In the genomic region with DNA sequence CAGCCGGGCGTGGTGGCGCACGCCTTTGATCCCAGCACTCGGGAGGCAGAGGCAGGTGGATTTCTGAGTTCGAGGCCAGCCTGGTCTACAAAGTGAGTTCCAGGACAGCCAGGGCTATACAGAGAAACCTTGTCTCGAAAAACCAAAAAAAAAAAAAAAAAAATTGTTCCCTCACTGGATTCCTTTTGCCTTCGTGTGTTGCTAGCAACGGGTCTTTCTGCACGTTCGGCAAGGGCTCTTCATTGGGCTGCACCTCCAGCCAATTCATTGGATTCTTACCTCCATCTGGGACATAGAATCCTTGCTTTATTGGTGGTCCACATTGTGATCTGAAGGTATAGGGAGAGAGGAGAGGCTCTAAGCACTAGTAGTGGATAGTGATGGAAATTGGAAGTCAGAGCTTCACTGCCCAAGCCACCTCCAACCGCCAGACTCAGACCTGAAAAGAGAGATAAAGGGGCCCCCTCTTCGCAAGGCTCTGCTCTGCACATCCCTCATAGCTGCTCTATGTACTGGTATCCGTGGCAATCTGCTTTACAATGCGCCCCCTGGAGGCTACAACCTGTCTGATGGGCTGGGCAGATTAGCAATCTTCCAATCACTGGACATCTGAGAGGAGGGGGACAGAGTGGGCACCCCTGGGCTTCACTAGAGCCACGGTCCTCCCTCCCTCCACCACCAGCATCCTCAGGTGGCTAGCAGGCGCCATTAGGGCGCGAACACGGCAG, we compare ENCODE assay signal across 9 mouse cellular contexts. TPM values are rescaled to one million over a fixed set of nuclear protein-coding genes. Genes with fewer than 3 reads are reported as not detected.
DNase-seq lines count a peak whose midpoint lies in the region; ATAC-seq and TF ChIP-seq lines count a peak whose summit lies in the region.
"Had no signal": no experiment of that assay in that cellular context is flagged by ENCODE, and none has a peak within 500 bp of the region (broad histone marks: within the 10 kb centered on the region; RNA-seq: fewer than 3 reads in every experiment).

No protein-coding gene starts in this region.

- intact Hi-C loops in gastrocnemius, postnatal 14 days (cut with DNase I; ENCODE audit: low total_unique reads) = no loop called here

- no peak overlapping the region for H3K4me3 ChIP-seq in ES-E14 (ENCODE audit: insufficient read depth in 1 of 2, low read depth in 1 of 2, low read length in 2 of 2, poor library complexity in 1 of 2, severe bottlenecking in 1 of 2)
- H3K4me3 ChIP-seq in cortical plate, adult 2 months (ENCODE audit: insufficient read depth, low read length) = no peak overlapping the region
- peak overlapping the region; percentile 20; the same call in 1 of the 2 replicates for H3K4me3 ChIP-seq in hindbrain, embryonic 16.5 days (ENCODE audit: low read length)
- no peak overlapping the region; the same call in 1 of the 2 replicates for H3K4me3 ChIP-seq in liver, embryonic 12.5 days
- H3K4me3 ChIP-seq: limb, embryonic 15.5 days had no signal

- TF ChIP-seq POLR2A in cortical plate, adult 2 months (IDR thresholded peaks at IDR 0.05; ENCODE audit: extremely low read depth, insufficient read depth, low read length) = no peak

- H3K4me1 ChIP-seq in ES-E14 (ENCODE audit: control insufficient read depth in 2 of 2, insufficient read depth in 2 of 2, low read length in 2 of 2, poor library complexity in 1 of 2) = peaks cover 0 to 4% of the 10 kb centered on the region in 2 experiments; a peak in 1 of 4 replicates
- H3K4me1 ChIP-seq in cortical plate, adult 2 months (ENCODE audit: control insufficient read depth, insufficient read depth, low read length) = no peaks in the 10 kb centered on the region
- H3K4me1 ChIP-seq in hindbrain, embryonic 16.5 days (ENCODE audit: control insufficient read depth, insufficient read depth, low read depth, low read length) = peaks cover 8% of the 10 kb centered on the region
- peaks cover 57% of the 10 kb centered on the region for H3K4me1 ChIP-seq in liver, embryonic 12.5 days

- in situ Hi-C loops in ES-E14 (cut with MboI; ENCODE audit: low sequenced_read_pairs in 2 of 2, unreplicated experiment in 2 of 2) = no loop called here

- no peak overlapping the region for H3K27ac ChIP-seq in ES-E14 (ENCODE audit: insufficient read depth, low read depth, low read length, poor library complexity, severe bottlenecking)
- H3K27ac ChIP-seq in cortical plate, adult 2 months (ENCODE audit: insufficient read depth, low read length) = no peak overlapping the region
- no peak overlapping the region for H3K27ac ChIP-seq in hindbrain, embryonic 16.5 days (ENCODE audit: low read depth, low read length)
- no peak overlapping the region for H3K27ac ChIP-seq in liver, embryonic 12.5 days
- H3K27ac ChIP-seq: limb, embryonic 15.5 days had no signal

- peak overlapping the region; percentile 48 for H3K4me2 ChIP-seq in hindbrain, embryonic 16.5 days (ENCODE audit: low read length)
- peak overlapping the region; percentile 56 for H3K4me2 ChIP-seq in liver, embryonic 12.5 days
- H3K4me2 ChIP-seq: limb, embryonic 15.5 days had no signal

- 45% methylated on average over 20 of the region's 20 CpGs for WGBS in hindbrain, embryonic 16.5 days
- 34% methylated on average over 20 of the region's 20 CpGs for WGBS in liver, embryonic 12.5 days (ENCODE audit: insufficient replicate concordance)

- H3K9me3 ChIP-seq in ES-E14 (ENCODE audit: control insufficient read depth, insufficient read depth, low read depth, low read length) = no peaks in the 10 kb centered on the region
- H3K9me3 ChIP-seq in hindbrain, embryonic 16.5 days (ENCODE audit: control insufficient read depth, low read length) = no peaks in the 10 kb centered on the region
- no peaks in the 10 kb centered on the region for H3K9me3 ChIP-seq in liver, embryonic 12.5 days (replicated peaks)
- H3K9me3 ChIP-seq: limb, embryonic 15.5 days had no signal

- TF ChIP-seq CTCF in cortical plate, adult 2 months (IDR thresholded peaks at IDR 0.05; ENCODE audit: extremely low read depth, insufficient read depth, low read length) = peak; percentile 55

- H3K9ac ChIP-seq in ES-E14 (ENCODE audit: insufficient read depth, low read depth, low read length, poor library complexity, severe bottlenecking) = no peak overlapping the region
- H3K9ac ChIP-seq in hindbrain, embryonic 16.5 days (ENCODE audit: low read depth, low read length) = peak overlapping the region; percentile 51; the same call in 1 of the 2 replicates
- no peak overlapping the region for H3K9ac ChIP-seq in liver, embryonic 12.5 days
- H3K9ac ChIP-seq: limb, embryonic 15.5 days had no signal

- no peak for ATAC-seq in hindbrain, embryonic 16.5 days
- peak; percentile 84 for ATAC-seq in liver, embryonic 12.5 days

- DNase-seq in gastrocnemius, postnatal 10 days = peak; percentile 51
- DNase-seq in gastrocnemius, postnatal 14 days = no peak
- DNase-seq in ES-E14 (ENCODE audit: low read depth, low spot score) = no peak
- DNase-seq in neural tube, embryonic 10.5 days (ENCODE audit: extremely low spot score, low spot score) = peak; percentile 68
- DNase-seq in urinary bladder, adult 2 months (ENCODE audit: low spot score) = no peak

- H3K27me3 ChIP-seq in hindbrain, embryonic 16.5 days (replicated peaks; ENCODE audit: control insufficient read depth, insufficient read depth, low read length) = peaks cover 24% of the 10 kb centered on the region
- peaks cover 40% of the 10 kb centered on the region for H3K27me3 ChIP-seq in liver, embryonic 12.5 days (replicated peaks)

- no peaks in the 10 kb centered on the region for H3K36me3 ChIP-seq in ES-E14 (ENCODE audit: control insufficient read depth, insufficient read depth, low read length, poor library complexity, severe bottlenecking)
- H3K36me3 ChIP-seq in hindbrain, embryonic 16.5 days (ENCODE audit: control insufficient read depth, insufficient read depth, low read length) = no peaks in the 10 kb centered on the region
- no peaks in the 10 kb centered on the region for H3K36me3 ChIP-seq in liver, embryonic 12.5 days
- H3K36me3 ChIP-seq: limb, embryonic 15.5 days had no signal

TF ChIP-seq in ES-E14, 5 proteins besides CTCF, POLR2A, EP300 and RAD21:
- TF ChIP-seq ZC3H11A (IDR thresholded peaks at IDR 0.05; ENCODE audit: borderline replicate concordance, low read depth, low read length) (no peak), ZNF384 (IDR thresholded peaks at IDR 0.05; ENCODE audit: low read depth, low read length) (peak; percentile 84)

RNA-seq across cellular contexts. Expression of a gene that starts 11.3 kb away (rescaled TPM):
- 10 to 100 TPM; 11.4 to 19.2 TPM for total RNA-seq in gastrocnemius, postnatal 10 days (2021)
- total RNA-seq in gastrocnemius, postnatal 14 days (2021) = 1 to 10 TPM; 7.3 to 9.5 TPM
- 0.63 and 1.2 TPM in 2 replicates for total RNA-seq in ES-E14 (2012; rRNA removed)
- 6.8 and 9.1 TPM in 2 replicates for polyA plus RNA-seq in cortical plate, adult 2 months (2012; rRNA removed)
- 4.0 and 5.5 TPM in 2 replicates for polyA plus RNA-seq in hindbrain, embryonic 16.5 days (2015; fragmentation: Nextera tagmentation; extraction: Ambion mirVana)
- 0.18 and 0.35 TPM in 2 replicates for polyA plus RNA-seq in liver, embryonic 12.5 days (2016; fragmentation: Nextera tagmentation; extraction: Ambion mirVana)
- polyA plus RNA-seq in urinary bladder, adult 2 months (2012; rRNA removed) = 24.9 and 25.1 TPM in 2 replicates

RNA-seq across cellular contexts. Expression of a gene that starts 16.4 kb away (rescaled TPM):
- 10 to 100 TPM; 24.1 to 24.2 TPM for total RNA-seq in gastrocnemius, postnatal 10 days (2021)
- total RNA-seq in gastrocnemius, postnatal 14 days (2021) = 10 to 100 TPM; 21.3 to 22.1 TPM
- 4.0 and 7.1 TPM in 2 replicates for total RNA-seq in ES-E14 (2012; rRNA removed)
- 113 and 119 TPM in 2 replicates for polyA plus RNA-seq in cortical plate, adult 2 months (2012; rRNA removed)
- polyA plus RNA-seq in hindbrain, embryonic 16.5 days (2015; fragmentation: Nextera tagmentation; extraction: Ambion mirVana) = 76.8 and 85.4 TPM in 2 replicates
- polyA plus RNA-seq in liver, embryonic 12.5 days (2016; fragmentation: Nextera tagmentation; extraction: Ambion mirVana) = 4.1 TPM in 2 replicates
- polyA plus RNA-seq in urinary bladder, adult 2 months (2012; rRNA removed) = 46.3 and 51.2 TPM in 2 replicates

RNA-seq across cellular contexts. Expression of a gene that starts 18.2 kb away (rescaled TPM):
- 10 to 100 TPM; 12.4 to 19.5 TPM for total RNA-seq in gastrocnemius, postnatal 10 days (2021)
- 10 to 100 TPM in 1 of 2 experiments, 1 to 10 TPM in 1; 9.8 to 10.9 TPM for total RNA-seq in gastrocnemius, postnatal 14 days (2021)
- total RNA-seq in ES-E14 (2012; rRNA removed) = 0.45 and 1.5 TPM in 2 replicates
- 7.5 and 8.8 TPM in 2 replicates for polyA plus RNA-seq in cortical plate, adult 2 months (2012; rRNA removed)
- polyA plus RNA-seq in hindbrain, embryonic 16.5 days (2015; fragmentation: Nextera tagmentation; extraction: Ambion mirVana) = 3.0 and 3.2 TPM in 2 replicates
- polyA plus RNA-seq in liver, embryonic 12.5 days (2016; fragmentation: Nextera tagmentation; extraction: Ambion mirVana) = not detected in 2 replicates
- 0.99 and 1.1 TPM in 2 replicates for polyA plus RNA-seq in urinary bladder, adult 2 months (2012; rRNA removed)

RNA-seq across cellular contexts. Expression of a gene that starts 49.5 kb away (rescaled TPM):
- total RNA-seq in gastrocnemius, postnatal 10 days (2021) = 10 to 100 TPM; 35.4 to 43.4 TPM
- total RNA-seq in gastrocnemius, postnatal 14 days (2021) = 10 to 100 TPM; 26.8 to 29.0 TPM
- 30.6 and 31.9 TPM in 2 replicates for total RNA-seq in ES-E14 (2012; rRNA removed)
- 39.3 and 40.1 TPM in 2 replicates for polyA plus RNA-seq in cortical plate, adult 2 months (2012; rRNA removed)
- 14.8 and 18.7 TPM in 2 replicates for polyA plus RNA-seq in hindbrain, embryonic 16.5 days (2015; fragmentation: Nextera tagmentation; extraction: Ambion mirVana)
- 18.3 and 19.6 TPM in 2 replicates for polyA plus RNA-seq in liver, embryonic 12.5 days (2016; fragmentation: Nextera tagmentation; extraction: Ambion mirVana)
- polyA plus RNA-seq in urinary bladder, adult 2 months (2012; rRNA removed) = 54.3 and 71.9 TPM in 2 replicates

RNA-seq across cellular contexts. Expression of a gene that starts 57.5 kb away (rescaled TPM):
- 10 to 100 TPM; 32.4 to 33.7 TPM for total RNA-seq in gastrocnemius, postnatal 10 days (2021)
- 10 to 100 TPM; 32.9 to 35.4 TPM for total RNA-seq in gastrocnemius, postnatal 14 days (2021)
- 50.0 and 62.7 TPM in 2 replicates for total RNA-seq in ES-E14 (2012; rRNA removed)
- 68.3 and 70.8 TPM in 2 replicates for polyA plus RNA-seq in cortical plate, adult 2 months (2012; rRNA removed)
- polyA plus RNA-seq in hindbrain, embryonic 16.5 days (2015; fragmentation: Nextera tagmentation; extraction: Ambion mirVana) = 90.1 and 98.4 TPM in 2 replicates
- 45.8 and 47.6 TPM in 2 replicates for polyA plus RNA-seq in liver, embryonic 12.5 days (2016; fragmentation: Nextera tagmentation; extraction: Ambion mirVana)
- 54.6 and 64.0 TPM in 2 replicates for polyA plus RNA-seq in urinary bladder, adult 2 months (2012; rRNA removed)

Comparison
In these comparisons a context has a peak if more than half of its experiments do, and no peak if none do; other contexts are left out.
1. DNase-seq: peak in gastrocnemius, postnatal 10 days (single experiment) and neural tube, embryonic 10.5 days (single experiment); none in gastrocnemius, postnatal 14 days (single experiment), ES-E14 (single experiment) and urinary bladder, adult 2 months (single experiment).